Mouse (Mus musculus) Patski (cell line): ENCODE results near the gene Dnajb1. TPM values are rescaled to one million over a fixed set of nuclear protein-coding genes. Genes with fewer than 3 reads are reported as not detected.
A peak's percentile ranks its signal among the peaks of the same experiment; 100 is the strongest.

Experiments
- ATAC-seq: fragments of 100-300 bp; one replicate; pipeline ENCODE4 v1.8.0; 2021
- CTCF ChIA-PET: fragments of 350-600 bp; sonication (Branson Sonifier 250); formaldehyde crosslinking; loops from one replicate; lab custom pipeline; 2022; ENCODE audit warnings: inconsistent platforms; lab: Charles Lee
- POLR2A ChIA-PET: fragments of 350-600 bp; sonication (Branson Sonifier 250); formaldehyde crosslinking; loops from one replicate; lab custom pipeline; 2022; ENCODE audit warnings: antibody characterized with exemption, inconsistent platforms; lab: Charles Lee
- DNase-seq: peaks from one replicate; pipeline ENCODE4 v3.0.0-alpha.2; 2011; ENCODE audit warnings: low read depth, low spot score
- H3K27me3 ChIP-seq: fragments of 371-371 bp; one replicate; pipeline ENCODE4 v1.5.1; 2021
- CTCF ChIP-seq: fragments of 100-300 bp; IDR thresholded peaks from one replicate; pipeline ENCODE4 v1.5.1; 2021
- in situ Hi-C: fragments of 300-500 bp; cut with MboI; formaldehyde crosslinking; loops from 3 replicates; pipeline ENCODE4 v1.11.1; 2018; ENCODE audit warnings: low pct_unique_long_range_greater_than_20kb, mixed read lengths
- polyA plus RNA-seq: library from polyadenylated mRNA; unstranded; gene quantifications from one replicate; pipeline ENCODE4 v1.2.3, GENCODE M21; 2021

Dnajb1 gene
- polyA plus RNA-seq, 1 experiment from 2014 or later = 39.9 TPM

DNA sequence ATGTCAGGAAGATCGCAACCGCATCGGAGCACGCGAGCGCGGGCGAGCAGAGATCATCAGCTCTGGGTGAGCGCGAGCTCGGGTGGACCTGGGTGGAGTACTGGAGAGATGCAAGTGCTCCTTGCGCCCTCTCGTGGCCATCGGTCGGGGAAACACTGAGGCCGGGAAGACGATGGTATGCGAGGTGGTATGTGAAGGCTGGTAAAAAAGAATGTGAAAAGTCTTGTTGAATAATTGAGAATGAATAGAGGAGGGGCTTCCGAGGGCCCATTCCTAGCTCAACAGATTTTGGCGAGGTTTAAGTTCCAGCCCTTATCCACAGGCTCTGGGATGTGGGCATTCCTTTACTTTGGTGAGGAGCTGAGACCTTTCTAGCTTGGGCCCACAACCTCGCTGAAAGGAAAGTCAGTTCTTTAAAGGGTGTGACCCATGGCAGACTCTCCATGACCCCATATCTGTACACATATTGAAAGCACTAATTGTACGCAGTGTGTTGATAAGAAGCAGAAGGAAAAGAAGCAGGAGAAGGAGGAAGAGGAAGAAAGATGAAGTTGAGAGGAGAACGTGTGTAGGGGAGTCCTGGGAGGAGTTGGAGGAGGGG is 14.5 kb downstream of the Dnajb1 start:
- ChIA-PET CTCF (interaction anchor here (0.7 to 1.7 kb wide), 10 partner anchors 9 to 28 kb away, joined by 3 to 10 read pairs (median 5); partner anchors contain the start of genes Dnajb1 and Tecr), POLR2A (interaction anchor here (0.5 to 1.2 kb wide), 3 partner anchors 14 to 180 kb away, joined by 3 to 4 read pairs (median 4); no protein-coding TSS in a partner anchor)
- ATAC-seq = peak; percentile 92
- DNase-seq = no peak
- peak; percentile 86 for TF ChIP-seq CTCF
- in situ Hi-C loops = no loop called here
- H3K27me3 ChIP-seq = no peaks in the 10 kb centered on the region

DNA sequence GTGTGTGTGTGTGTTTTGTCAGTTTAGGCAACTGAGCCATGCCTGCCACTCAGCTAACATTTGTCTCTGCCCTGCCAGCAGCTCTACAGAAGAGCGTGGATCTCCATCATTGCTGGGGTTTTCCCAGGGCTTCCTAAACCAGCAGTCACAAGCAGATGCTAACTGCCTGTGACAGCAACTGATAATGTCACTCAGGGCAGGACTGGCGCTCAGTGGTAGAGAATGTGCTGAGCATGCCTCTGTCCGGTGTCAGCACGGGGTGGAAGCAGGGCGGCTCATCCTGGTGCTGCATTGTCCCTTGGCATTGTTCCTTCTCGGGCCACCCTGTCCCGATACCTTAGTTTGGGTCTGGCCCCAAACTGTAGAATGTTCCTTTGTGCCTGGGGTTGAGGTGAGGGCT is 15.6 kb downstream of the Dnajb1 start:
- TF ChIP-seq CTCF = no peak
- in situ Hi-C loops = no loop called here
- ChIA-PET POLR2A (interaction anchor here (1.1 to 1.2 kb wide), 2 partner anchors 15 to 23 kb away, joined by 4 read pairs; no protein-coding TSS in a partner anchor), CTCF (interaction anchor here (1.1 to 1.7 kb wide), 2 partner anchors 10 to 22 kb away, joined by 3 to 8 read pairs; no protein-coding TSS in a partner anchor)
- no peaks in the 10 kb centered on the region for H3K27me3 ChIP-seq
- ATAC-seq (no peak), DNase-seq (no peak)

DNA sequence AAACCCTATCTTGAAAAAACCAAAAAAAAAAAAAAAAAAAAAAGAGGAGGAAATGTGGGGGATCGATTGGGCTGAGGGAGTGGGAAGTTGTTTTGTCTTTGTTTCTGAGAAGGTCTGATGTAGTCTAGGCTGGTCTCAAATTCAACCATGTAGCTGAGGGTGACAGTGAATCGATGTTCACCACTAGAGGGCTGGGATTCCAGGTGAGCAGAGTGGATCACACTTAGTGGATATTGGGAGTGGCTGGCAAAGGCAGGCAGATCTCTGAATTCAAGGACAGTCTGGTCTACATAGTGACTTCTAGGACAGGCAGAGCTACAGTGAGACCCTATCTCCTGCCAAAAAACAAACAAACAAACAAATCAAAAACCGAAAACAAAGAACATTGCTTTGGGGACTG is 16.7 kb downstream of the Dnajb1 start:
- H3K27me3 ChIP-seq = no peaks in the 10 kb centered on the region
- POLR2A ChIA-PET = no interaction called here
- in situ Hi-C loops = no loop called here
- ATAC-seq = no peak
- DNase-seq = no peak
- TF ChIP-seq CTCF = no peak
- CTCF ChIA-PET = no interaction called here

DNA sequence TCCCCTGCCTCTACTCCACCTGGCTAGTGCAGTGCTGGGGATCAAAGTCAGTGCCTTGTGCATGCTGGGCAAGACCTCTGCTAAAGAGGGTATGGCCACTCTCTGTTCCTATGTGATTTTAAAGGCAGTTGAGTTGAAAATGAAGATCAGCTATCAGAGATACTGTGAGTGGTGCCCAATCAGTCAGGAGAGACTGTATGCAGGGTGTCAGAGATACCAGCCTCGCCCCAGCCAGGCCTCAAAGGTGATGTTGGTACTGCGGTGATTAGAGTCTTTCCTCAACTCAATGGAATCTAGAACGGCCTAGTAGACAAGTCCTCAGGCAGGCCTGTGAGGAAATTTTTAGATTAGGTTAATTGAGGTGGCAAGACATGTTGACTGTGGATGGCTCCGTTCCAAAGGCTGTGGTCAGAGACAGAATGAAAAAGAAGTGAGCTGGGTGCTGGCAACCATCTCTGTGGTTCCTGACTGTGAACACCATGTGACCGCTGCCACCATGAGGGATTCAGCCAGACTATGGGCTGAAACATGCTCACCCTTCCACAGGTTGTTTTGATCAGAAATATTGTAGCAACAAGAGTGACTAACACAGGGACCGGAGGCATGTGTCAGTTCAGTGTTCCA is 17.8 kb downstream of the Dnajb1 start:
- TF ChIP-seq CTCF = no peak
- in situ Hi-C loops = no loop called here
- CTCF ChIA-PET = interaction anchor here (1.7 kb wide), 1 partner anchor 17 kb away, joined by 5 read pairs; no protein-coding TSS in a partner anchor
- no peak for DNase-seq
- H3K27me3 ChIP-seq = no peaks in the 10 kb centered on the region
- POLR2A ChIA-PET = no interaction called here
- no peak for ATAC-seq

DNA sequence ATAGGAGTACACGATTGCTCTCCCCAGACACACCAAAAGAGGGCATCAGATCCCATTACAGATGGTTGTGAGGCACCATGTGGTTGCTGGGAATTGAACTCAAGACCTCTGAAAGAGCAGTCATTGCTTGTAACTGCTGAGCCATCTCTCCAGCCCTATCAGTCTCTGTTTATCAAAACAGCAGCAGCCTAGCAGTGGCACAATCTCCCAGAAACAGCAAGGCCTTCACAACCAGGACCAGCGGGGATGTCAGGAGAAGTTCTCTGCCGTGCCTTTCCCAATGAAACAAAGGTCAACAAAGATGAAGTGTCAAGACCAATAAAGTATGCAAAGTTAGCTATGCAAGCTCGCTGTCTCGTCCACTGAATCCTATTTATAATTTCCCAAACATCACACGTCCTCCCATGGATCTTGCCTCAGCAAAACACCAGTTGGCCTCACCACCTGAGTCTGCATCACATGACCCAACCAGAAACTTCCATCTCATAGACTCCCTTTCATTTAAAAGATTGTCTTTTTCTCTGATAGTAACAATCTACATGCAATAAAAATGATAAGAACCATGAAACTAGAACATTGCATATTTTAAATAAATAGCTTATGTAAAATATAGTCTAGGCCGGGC is 24.2 kb downstream of the Dnajb1 start:
- in situ Hi-C loops = no loop called here
- DNase-seq = no peak
- no peak for TF ChIP-seq CTCF
- ChIA-PET POLR2A (no interaction called here), CTCF (no interaction called here)
- ATAC-seq = no peak
- H3K27me3 ChIP-seq = peaks cover 11% of the 10 kb centered on the region

DNA sequence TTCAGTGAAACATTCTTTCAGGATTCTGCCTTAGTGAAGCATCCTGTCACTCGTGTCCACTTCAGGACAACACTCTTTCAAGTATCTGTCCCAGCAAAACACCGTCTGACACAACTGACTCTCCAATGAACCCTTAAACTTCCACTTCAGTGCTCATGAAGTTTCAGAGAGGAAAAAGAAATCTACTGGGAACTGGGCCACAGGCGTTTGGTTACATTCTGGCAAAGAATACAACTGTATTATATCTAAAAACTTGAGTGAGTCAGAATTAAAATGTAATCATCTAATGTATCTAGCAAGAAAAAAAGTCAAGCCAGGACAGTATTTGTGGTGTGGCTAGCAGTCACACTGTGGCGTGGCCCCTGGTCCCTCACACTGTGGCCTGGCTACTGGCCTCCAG is 30.9 kb downstream of the Dnajb1 start:
- no peak for TF ChIP-seq CTCF

DNA sequence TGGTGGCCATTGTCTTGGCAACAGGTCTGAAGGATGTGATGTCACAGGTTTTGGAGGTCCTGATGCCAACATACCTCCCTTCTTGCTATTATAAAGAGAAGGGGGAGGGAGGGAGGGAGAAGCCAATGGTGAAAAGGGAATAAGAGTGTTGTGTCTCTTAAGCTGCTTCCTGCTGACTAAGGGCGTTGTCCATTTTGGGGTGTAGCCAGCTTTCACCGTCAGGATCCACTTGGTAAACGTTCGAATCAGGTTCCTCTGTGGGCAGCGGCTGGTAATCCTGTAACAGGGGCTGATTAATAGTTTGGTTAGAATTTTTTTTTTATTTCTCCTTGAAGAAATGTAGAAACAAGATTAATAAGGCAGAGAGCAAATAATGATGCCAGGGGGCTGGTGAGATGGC is 31.7 kb downstream of the Dnajb1 start:
- ChIA-PET CTCF (no interaction called here), POLR2A (no interaction called here)
- no peak for DNase-seq
- no peak for ATAC-seq
- peaks cover 3% of the 10 kb centered on the region for H3K27me3 ChIP-seq
- TF ChIP-seq CTCF = no peak
- in situ Hi-C loops = no loop called here

More for the DNA sequence above, 30.9 kb downstream of the Dnajb1 start:
- in situ Hi-C loops = no loop called here
- peaks cover 3% of the 10 kb centered on the region for H3K27me3 ChIP-seq
- CTCF ChIA-PET = no interaction called here
- POLR2A ChIA-PET = no interaction called here
- ATAC-seq (no peak), DNase-seq (no peak)

DNA sequence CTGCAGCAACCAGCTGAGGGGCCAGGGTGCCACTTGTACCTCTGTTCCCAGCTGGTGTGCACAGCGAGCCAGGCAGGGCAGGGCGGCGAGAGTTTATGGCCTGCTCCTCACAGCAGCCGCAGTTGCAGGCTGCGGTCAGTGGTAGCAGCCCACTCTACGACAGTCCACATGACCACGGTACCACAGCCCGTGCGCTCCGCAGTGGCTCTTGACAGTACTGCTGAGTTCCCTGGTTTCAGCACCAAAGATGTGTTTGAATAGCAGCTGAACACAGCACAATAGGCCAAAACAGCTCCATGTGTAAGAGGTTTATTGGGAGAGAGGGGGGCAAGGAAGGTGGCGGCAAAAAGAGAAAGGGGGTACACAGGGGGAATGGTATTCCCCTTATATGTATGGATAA is 39.5 kb downstream of the Dnajb1 start:
- ATAC-seq (no peak), DNase-seq (no peak)
- CTCF ChIA-PET = no interaction called here
- in situ Hi-C loops = no loop called here
- no peaks in the 10 kb centered on the region for H3K27me3 ChIP-seq
- POLR2A ChIA-PET = no interaction called here
- no peak for TF ChIP-seq CTCF

DNA sequence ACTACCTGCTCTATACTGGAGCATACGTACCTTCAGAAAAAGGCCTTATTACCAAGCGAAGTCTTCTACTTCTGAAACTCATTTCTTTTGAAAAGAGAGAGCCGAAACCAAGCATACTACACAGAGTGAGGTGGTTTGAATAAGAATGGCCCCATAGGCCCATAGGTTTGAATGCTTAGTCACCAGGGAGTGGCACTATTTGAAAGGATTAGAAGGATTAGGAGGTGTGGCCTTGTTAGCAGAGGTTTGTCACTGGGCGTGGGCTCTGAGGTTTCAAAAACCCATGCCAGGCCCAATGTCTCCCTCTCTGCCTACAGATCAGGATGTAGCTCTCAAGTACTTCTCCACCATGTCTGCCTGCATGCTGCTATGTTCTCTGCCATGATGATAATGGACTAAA is 40.0 kb downstream of the Dnajb1 start:
- ChIA-PET POLR2A (no interaction called here), CTCF (interaction anchor here (1.3 kb wide), 1 partner anchor 252 kb away, joined by 3 read pairs; the partner anchor contains the start of gene Adgrl1)
- ATAC-seq (no peak), DNase-seq (no peak)
- in situ Hi-C loops = no loop called here
- no peaks in the 10 kb centered on the region for H3K27me3 ChIP-seq
- no peak for TF ChIP-seq CTCF

DNA sequence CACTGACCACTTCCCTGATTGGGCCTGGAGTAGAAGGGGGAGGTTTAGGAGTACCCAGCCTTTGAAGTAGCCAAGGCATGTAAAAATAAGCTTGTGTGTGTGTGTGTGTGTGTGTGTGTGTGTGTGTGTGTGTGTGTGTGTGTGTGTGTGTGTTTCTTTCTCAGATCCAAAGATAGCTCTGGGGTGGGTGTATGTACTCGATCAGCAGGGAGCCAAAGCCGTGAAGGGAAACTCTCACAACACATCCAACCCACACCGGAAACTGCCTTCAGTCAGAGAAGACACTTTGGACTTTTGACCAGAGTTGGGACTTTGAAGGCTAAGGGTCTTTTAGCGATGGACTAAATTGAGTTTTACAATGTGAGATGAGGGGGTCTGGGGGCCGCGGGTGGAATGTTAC is 41.7 kb downstream of the Dnajb1 start:
- H3K27me3 ChIP-seq = no peaks in the 10 kb centered on the region
- no peak for DNase-seq
- ChIA-PET POLR2A (no interaction called here), CTCF (interaction anchor here (1.3 kb wide), 1 partner anchor 12 kb away, joined by 3 read pairs; no protein-coding TSS in a partner anchor)
- no peak for TF ChIP-seq CTCF
- in situ Hi-C loops = no loop called here
- ATAC-seq = no peak
